Comparison of ENCODE assay signal across 9 mouse cellular contexts in the genomic region with DNA sequence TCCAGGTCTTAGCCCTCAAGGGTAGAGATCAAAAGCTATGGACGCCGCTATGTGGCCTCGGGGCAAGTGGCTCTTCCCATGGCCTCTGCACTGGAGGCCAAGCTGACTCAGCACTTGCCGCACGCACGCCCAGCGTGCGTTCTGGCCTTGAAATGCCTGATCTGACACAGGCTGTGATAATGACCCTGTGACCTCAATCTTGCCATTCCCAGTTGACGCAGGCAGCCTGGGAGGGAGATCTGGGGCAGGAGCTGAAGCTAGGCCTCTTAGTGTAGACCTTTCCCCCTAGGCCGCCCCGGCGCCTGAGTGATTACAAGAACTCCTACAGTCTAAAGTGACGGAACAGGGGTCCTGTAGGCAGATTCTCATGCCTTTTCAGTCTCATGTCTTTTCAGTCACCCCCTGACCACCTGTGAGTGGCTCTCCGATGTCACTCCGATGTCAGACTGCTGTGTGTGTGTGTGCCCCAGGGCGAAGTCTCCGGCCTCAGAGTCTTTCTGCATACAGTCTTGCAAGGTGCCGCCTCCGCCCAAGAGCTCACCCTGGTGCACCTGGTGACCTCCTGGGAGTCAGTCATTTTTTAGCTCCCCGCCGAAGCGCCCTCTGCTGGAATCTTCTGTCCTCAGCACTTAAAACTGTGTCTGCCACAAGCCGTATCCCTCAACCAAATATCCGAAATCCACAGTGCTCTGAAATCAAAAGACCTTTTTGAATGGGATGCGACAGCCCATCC. TPM values are rescaled to one million over a fixed set of nuclear protein-coding genes. Genes with fewer than 3 reads are reported as not detected.
DNase-seq lines count a peak whose midpoint lies in the region; ATAC-seq and TF ChIP-seq lines count a peak whose summit lies in the region.
"Had no signal": no experiment of that assay in that cellular context is flagged by ENCODE, and none has a peak within 500 bp of the region (broad histone marks: within the 10 kb centered on the region; RNA-seq: fewer than 3 reads in every experiment).

No protein-coding gene starts in this region.

- 70% methylated on average over 25 of the region's 25 CpGs for WGBS in heart, adult 2 months
- 69% methylated on average over 25 of the region's 25 CpGs for WGBS in spleen, adult 2 months

- in situ Hi-C loops in CH12.LX (cut with MboI; ENCODE audit: low pct_ligation_motif_present, low pct_unique_long_range_greater_than_20kb, low sequenced_read_pairs) = no loop called here

- ATAC-seq in megakaryocyte-erythroid progenitor cell, adult 5-6 weeks (replicated peaks; ENCODE audit: low FRiP score, low TSS enrichment, poor library complexity, severe bottlenecking) = no peak

- TF ChIP-seq POLR2A in heart, adult 2 months (IDR thresholded peaks at IDR 0.05; ENCODE audit: insufficient read depth, low read depth, low read length) = no peak
- no peak for TF ChIP-seq POLR2A in CH12.LX (IDR thresholded peaks at IDR 0.05; ENCODE audit: low read depth, low read length)
- TF ChIP-seq POLR2A in spleen, adult 2 months (IDR thresholded peaks at IDR 0.05; ENCODE audit: low read depth, low read length) = no peak

- H3K4me3 ChIP-seq in heart, adult 2 months = no peak overlapping the region
- no peak overlapping the region for H3K4me3 ChIP-seq in CH12.LX (replicated peaks in 1 of 3; ENCODE audit: low read depth in 2 of 3, low read length in 2 of 3, poor library complexity in 1 of 3)
- no peak overlapping the region for H3K4me3 ChIP-seq in spleen, adult 2 months (ENCODE audit: extremely low read depth, insufficient read depth, insufficient read length)

- dilution Hi-C loops in CH12.LX (cut with MboI; ENCODE audit: extremely low pct_ligation_motif_present, extremely low pct_unique_long_range_greater_than_20kb, low sequenced_read_pairs) = no loop called here

- no peaks in the 10 kb centered on the region for H3K27me3 ChIP-seq in heart, adult 2 months (ENCODE audit: control insufficient read depth, insufficient read depth, low read length)
- peaks cover 30% of the 10 kb centered on the region for H3K27me3 ChIP-seq in CH12.LX (replicated peaks)
- H3K27me3 ChIP-seq in spleen, adult 2 months (ENCODE audit: control insufficient read depth, insufficient read depth, low read length) = no peaks in the 10 kb centered on the region

- H3K4me1 ChIP-seq in heart, adult 2 months (ENCODE audit: control insufficient read depth, insufficient read depth, low read length) = no peaks in the 10 kb centered on the region
- peaks cover 2 to 44% of the 10 kb centered on the region in 2 experiments; a peak in 3 of 4 replicates for H3K4me1 ChIP-seq in CH12.LX (ENCODE audit: control insufficient read depth in 1 of 2, insufficient read depth in 2 of 2)
- peaks cover 4% of the 10 kb centered on the region; the same call in 1 of the 2 replicates for H3K4me1 ChIP-seq in spleen, adult 2 months (ENCODE audit: control insufficient read depth, insufficient read depth, insufficient read length)

- no peak overlapping the region for H3K27ac ChIP-seq in heart, adult 2 months
- H3K27ac ChIP-seq in CH12.LX (ENCODE audit: insufficient read depth, low read depth) = no peak overlapping the region
- no peak overlapping the region for H3K27ac ChIP-seq in spleen, adult 2 months (ENCODE audit: insufficient read depth, low read length)

- H3K79me2 ChIP-seq in heart, adult 2 months (replicated peaks; ENCODE audit: control insufficient read depth, insufficient read depth, low read length) = no peaks in the 10 kb centered on the region
- H3K79me2 ChIP-seq in CH12.LX (replicated peaks; ENCODE audit: control insufficient read depth, extremely low read depth, insufficient read depth, poor library complexity, severe bottlenecking) = no peaks in the 10 kb centered on the region

- TF ChIP-seq RAD21 in CH12.LX (IDR thresholded peaks at IDR 0.05; ENCODE audit: low read depth, low read length) = no peak; the same call in none of the 2 replicates

- TF ChIP-seq CTCF in heart, adult 2 months (IDR thresholded peaks at IDR 0.05) = peak; percentile 65
- TF ChIP-seq CTCF in CH12.LX (conservative IDR thresholded peaks at IDR 0.05 in 1 of 2, IDR thresholded peaks at IDR 0.05 in 1 of 2; ENCODE audit: low read depth in 2 of 2, low read length in 2 of 2) = peak; percentile 28 to 83; a peak in 3 of 4 replicates
- peak; percentile 20; the same call in 1 of the 2 replicates for TF ChIP-seq CTCF in spleen, adult 2 months (IDR thresholded peaks at IDR 0.05; ENCODE audit: extremely low read depth, insufficient read depth, insufficient read length, insufficient replicate concordance)

- H3K4me2 ChIP-seq in CH12.LX (ENCODE audit: insufficient read depth, low read depth, poor library complexity, severe bottlenecking) = no peak overlapping the region

- no peak for TF ChIP-seq EP300 in heart, adult 2 months (IDR thresholded peaks at IDR 0.05; ENCODE audit: insufficient read depth, low read depth, low read length)
- TF ChIP-seq EP300 in CH12.LX (IDR thresholded peaks at IDR 0.05; ENCODE audit: low read length) = peak; percentile 15; the same call in 1 of the 2 replicates

- no peaks in the 10 kb centered on the region for H3K9me3 ChIP-seq in CH12.LX (replicated peaks; ENCODE audit: low read length)

- H3K36me3 ChIP-seq in heart, adult 2 months (ENCODE audit: control insufficient read depth, insufficient read depth, low read length) = no peaks in the 10 kb centered on the region
- no peaks in the 10 kb centered on the region for H3K36me3 ChIP-seq in CH12.LX (replicated peaks in 1 of 2; ENCODE audit: control insufficient read depth in 1 of 2, insufficient read depth in 1 of 2, low read length in 1 of 2)
- H3K36me3 ChIP-seq in spleen, adult 2 months (ENCODE audit: control insufficient read depth, insufficient read depth, low read length) = no peaks in the 10 kb centered on the region

- intact Hi-C loops in heart, adult 2 months (cut with DNase I) = no loop called here

- H3K9ac ChIP-seq in heart, adult 2 months (ENCODE audit: low read depth, low read length) = no peak overlapping the region
- no peak overlapping the region for H3K9ac ChIP-seq in CH12.LX (ENCODE audit: insufficient read depth, low read depth)

- no peak for DNase-seq in heart, adult 2 months
- DNase-seq in heart, adult 11 months = no peak
- peak; percentile 60 for DNase-seq in CH12.LX (ENCODE audit: extremely low read depth)
- DNase-seq in adrenal gland, postnatal 10 days = peak; percentile 81
- peak; percentile 23 to 74 for DNase-seq in kidney, postnatal 36 days
- peak in 1 of 2 experiments; percentile 43 for DNase-seq in spleen, adult 2 months (ENCODE audit: low read depth in 1 of 2, low spot score in 2 of 2)
- no peak for DNase-seq in T-cell, adult 2 months (ENCODE audit: low spot score)

TF ChIP-seq in CH12.LX, 34 proteins besides CTCF, POLR2A, EP300 and RAD21 (continues in another document):
- TF ChIP-seq PAX5 (IDR thresholded peaks at IDR 0.05; ENCODE audit: low read length) (no peak), MAFK (IDR thresholded peaks at IDR 0.05; ENCODE audit: insufficient replicate concordance, low read length) (no peak), MYC (IDR thresholded peaks at IDR 0.05; ENCODE audit: low read depth, low read length) (no peak), ZC3H11A (IDR thresholded peaks at IDR 0.05; ENCODE audit: low read depth, low read length) (no peak), UBTF (IDR thresholded peaks at IDR 0.05; ENCODE audit: low read depth, low read length) (no peak), ETS1 (conservative IDR thresholded peaks at IDR 0.05; ENCODE audit: low read depth, low read length) (no peak), POLR2AphosphoS2 (IDR thresholded peaks at IDR 0.05; ENCODE audit: low read depth, low read length) (no peak), ELF1 (IDR thresholded peaks at IDR 0.05; ENCODE audit: low read depth, low read length) (0 out of 2 replicates have a peak, but pooled peaks have one; percentile 15), NRF1 (IDR thresholded peaks at IDR 0.05; ENCODE audit: low read depth, low read length) (no peak), ZMIZ1 (IDR thresholded peaks at IDR 0.05; ENCODE audit: low read depth, low read length) (no peak), MAX (IDR thresholded peaks at IDR 0.05; ENCODE audit: low read length) (no peak)

RNA-seq across cellular contexts. Expression of gene Meox1, which starts 34.0 kb away (rescaled TPM):
- 1 to 10 TPM; 5.6 to 7.3 TPM for total RNA-seq in heart, adult 2 months (2021)
- polyA plus RNA-seq in heart, adult 2 months (2012; rRNA removed) = 7.2 and 15.1 TPM in 2 replicates
- total RNA-seq in CH12.LX (2012; rRNA removed) = not detected in 2 replicates
- total RNA-seq in CH12.LX (2014; rRNA removed) = not detected in 2 replicates
- not detected in 2 replicates for polyA plus RNA-seq in CH12.LX (2012; ENCODE audit: insufficient read length, low read depth)
- total RNA-seq in adrenal gland, postnatal 10 days (2021) = 10 to 100 TPM; 10.1 to 11.0 TPM
- 0.22 and 0.40 TPM in 2 replicates for polyA plus RNA-seq in spleen, adult 2 months (2012; rRNA removed)
- not detected in 2 replicates for total RNA-seq in megakaryocyte-erythroid progenitor cell, adult 5-6 weeks (2014; fragmentation: Nextera tagmentation)
- total RNA-seq in megakaryocyte-erythroid progenitor cell, adult 5-6 weeks (2017) = not detected in 2 replicates

RNA-seq across cellular contexts. Expression of gene Sost, which starts 38.6 kb away (rescaled TPM):
- 1 to 10 TPM; 2.1 to 3.2 TPM for total RNA-seq in heart, adult 2 months (2021)
- 5.8 and 7.0 TPM in 2 replicates for polyA plus RNA-seq in heart, adult 2 months (2012; rRNA removed)
- total RNA-seq in CH12.LX (2012; rRNA removed) (not detected in 2 replicates), CH12.LX (2014; rRNA removed) (not detected in 2 replicates)
- not detected in 2 replicates for polyA plus RNA-seq in CH12.LX (2012; ENCODE audit: insufficient read length, low read depth)
- total RNA-seq in adrenal gland, postnatal 10 days (2021) = 1 to 10 TPM in 1 of 2 experiments, not detected in 1; 3.0 TPM
- 0.05 and 0.20 TPM in 2 replicates for polyA plus RNA-seq in spleen, adult 2 months (2012; rRNA removed)
- total RNA-seq in megakaryocyte-erythroid progenitor cell, adult 5-6 weeks (2014; fragmentation: Nextera tagmentation) = not detected in 2 replicates
- total RNA-seq in megakaryocyte-erythroid progenitor cell, adult 5-6 weeks (2017) = not detected in 2 replicates
- total RNA-seq: left cerebral cortex, postnatal 10 days had no signal

RNA-seq across cellular contexts. Expression of gene Cfap97d1, which starts 55.9 kb away (rescaled TPM):
- not detected for total RNA-seq in heart, adult 2 months (2021)
- polyA plus RNA-seq in heart, adult 2 months (2012; rRNA removed) = not detected in 2 replicates
- total RNA-seq in CH12.LX (2012; rRNA removed) (not detected in 2 replicates), CH12.LX (2014; rRNA removed) (not detected in 2 replicates)
- not detected in 2 replicates for polyA plus RNA-seq in CH12.LX (2012; ENCODE audit: insufficient read length, low read depth)
- total RNA-seq in adrenal gland, postnatal 10 days (2021) = not detected
- polyA plus RNA-seq in spleen, adult 2 months (2012; rRNA removed) = not detected in 2 replicates
- not detected in 2 replicates for total RNA-seq in megakaryocyte-erythroid progenitor cell, adult 5-6 weeks (2014; fragmentation: Nextera tagmentation)
- not detected in 2 replicates for total RNA-seq in megakaryocyte-erythroid progenitor cell, adult 5-6 weeks (2017)
- total RNA-seq: left cerebral cortex, postnatal 10 days had no signal

RNA-seq across cellular contexts. Expression of gene Dusp3, which starts 58.6 kb away (rescaled TPM):
- 100 to 1,000 TPM; 103 to 131 TPM for total RNA-seq in heart, adult 2 months (2021)
- polyA plus RNA-seq in heart, adult 2 months (2012; rRNA removed) = 97.7 and 101 TPM in 2 replicates
- total RNA-seq in CH12.LX (2012; rRNA removed) (17.9 and 20.8 TPM in 2 replicates), CH12.LX (2014; rRNA removed) (5.6 and 7.5 TPM in 2 replicates)
- 19.2 and 23.6 TPM in 2 replicates for polyA plus RNA-seq in CH12.LX (2012; ENCODE audit: insufficient read length, low read depth)
- total RNA-seq in adrenal gland, postnatal 10 days (2021) = 10 to 100 TPM; 93.3 to 96.3 TPM
- polyA plus RNA-seq in spleen, adult 2 months (2012; rRNA removed) = 46.5 and 65.0 TPM in 2 replicates
- total RNA-seq in megakaryocyte-erythroid progenitor cell, adult 5-6 weeks (2014; fragmentation: Nextera tagmentation) = 0.28 and 0.96 TPM in 2 replicates
- 0.70 and 1.3 TPM in 2 replicates for total RNA-seq in megakaryocyte-erythroid progenitor cell, adult 5-6 weeks (2017)

Comparison
In these comparisons a context has a peak if more than half of its experiments do, and no peak if none do; other contexts are left out.
1. DNase-seq: peak in CH12.LX (single experiment), adrenal gland, postnatal 10 days (single experiment) and kidney, postnatal 36 days (2 of 2); none in heart, adult 2 months (0 of 2), heart, adult 11 months (single experiment) and T-cell, adult 2 months (single experiment).
2. RNA of gene Meox1, which starts 34.0 kb away (total RNA-seq): 10.1 to 11.0 TPM in adrenal gland, postnatal 10 days and 5.6 to 7.3 TPM in heart, adult 2 months; not detected in CH12.LX and not detected in megakaryocyte-erythroid progenitor cell, adult 5-6 weeks; every median in the first group is over 4 times any median in the second.
3. Peak in every context shown above with its lines, with median percentiles within 50 percentile points of each other: CTCF ChIP-seq.